Comparison of ENCODE assay signal across 13 mouse cellular contexts in the genomic region with DNA sequence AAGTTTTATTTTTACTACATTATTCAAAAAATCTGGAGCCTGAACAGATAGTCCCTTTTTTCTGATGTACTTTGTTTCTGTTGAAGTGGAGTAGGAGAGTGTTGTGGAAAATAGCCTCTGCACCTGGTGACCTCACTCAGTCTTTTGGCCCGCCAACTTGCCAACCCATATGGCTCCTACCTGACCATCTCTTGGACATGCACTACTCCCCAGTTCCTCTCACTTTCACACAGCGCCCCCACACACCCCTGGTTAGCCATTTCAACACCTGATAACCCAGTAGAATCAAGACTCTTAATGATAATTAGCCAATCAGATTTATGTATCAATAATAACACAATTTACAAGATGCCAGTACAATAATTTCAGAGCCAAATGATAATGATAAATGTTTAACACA.
"Had no signal": no experiment of that assay in that cellular context is flagged by ENCODE, and none has a peak within 500 bp of the region (broad histone marks: within the 10 kb centered on the region; RNA-seq: fewer than 3 reads in every experiment).

No protein-coding gene starts in this region.

- H3K4me1 ChIP-seq: limb, embryonic 10.5 days; liver, embryonic 15.5 days had no signal

- H3K27ac ChIP-seq: layer of hippocampus, adult 2 months; limb, embryonic 10.5 days; liver, embryonic 15.5 days; midbrain, embryonic 13.5 days; neural tube, embryonic 15.5 days; stomach, postnatal 0 days had no signal

- ATAC-seq: lung, postnatal 0 days; midbrain, embryonic 13.5 days had no signal

- H3K4me3 ChIP-seq: layer of hippocampus, adult 2 months; limb, embryonic 10.5 days; liver, embryonic 15.5 days; midbrain, embryonic 13.5 days; myocyte; neural tube, embryonic 15.5 days had no signal

- DNase-seq: kidney, postnatal 10 days; kidney, postnatal 4 days; lung, adult 2 months; lung, postnatal 36 days; thymus, postnatal 4 days had no signal

- H3K27me3 ChIP-seq: liver, embryonic 15.5 days; midbrain, embryonic 13.5 days; neural tube, embryonic 15.5 days had no signal
